Mouse (Mus musculus): ENCODE data around the gene Dnaja2. TPM values are rescaled to one million over a fixed set of nuclear protein-coding genes. Genes with fewer than 3 reads are reported as not detected.

Dnaja2 gene
- polyA plus RNA-seq, 1 experiment, result 32.9 TPM

DNA sequence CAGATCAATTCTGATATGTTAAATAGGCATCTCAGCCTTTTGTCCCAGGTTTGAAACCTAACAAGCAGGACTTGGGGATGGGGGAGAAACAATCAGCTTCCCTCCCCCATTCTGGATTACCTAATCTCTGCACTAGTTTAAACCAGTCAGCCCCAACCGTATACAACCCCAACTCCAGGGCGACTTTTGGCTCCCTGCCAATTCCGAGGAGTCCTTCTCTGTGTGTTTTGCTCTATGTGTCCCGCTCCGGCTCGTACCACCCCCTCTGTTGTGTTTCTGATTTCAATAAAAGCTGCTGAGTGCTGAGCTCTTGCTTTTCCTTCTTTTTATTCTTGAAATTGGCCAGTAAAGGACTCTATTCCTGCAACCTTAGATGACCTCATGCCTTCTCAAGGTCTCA, 40.2 kb upstream of the Dnaja2 start:
- H3K4me3 ChIP-seq (ENCODE audit: insufficient read depth, low read depth, low read length), result no peak overlapping the region
- 21% methylated on average over 6 of the region's 6 CpGs for WGBS
- no peaks in the 10 kb centered on the region for H3K36me3 ChIP-seq (ENCODE audit: control insufficient read depth, insufficient read depth, low read length)
- no peak overlapping the region for H3K27ac ChIP-seq (ENCODE audit: insufficient read depth, low read depth, low read length)
- DNase-seq, result peak; percentile 42
- H3K27me3 ChIP-seq (replicated peaks; ENCODE audit: control insufficient read depth, insufficient read depth, low read length), result no peaks in the 10 kb centered on the region
- TF ChIP-seq POLR2A (IDR thresholded peaks at IDR 0.05; ENCODE audit: low read depth, low read length), result no peak
- TF ChIP-seq CTCF (conservative IDR thresholded peaks at IDR 0.05; ENCODE audit: insufficient read depth, insufficient read length, low read depth, low read length), result no peak
- H3K4me1 ChIP-seq (ENCODE audit: control insufficient read depth, insufficient read depth, low read length), result peaks cover 18% of the 10 kb centered on the region

DNA sequence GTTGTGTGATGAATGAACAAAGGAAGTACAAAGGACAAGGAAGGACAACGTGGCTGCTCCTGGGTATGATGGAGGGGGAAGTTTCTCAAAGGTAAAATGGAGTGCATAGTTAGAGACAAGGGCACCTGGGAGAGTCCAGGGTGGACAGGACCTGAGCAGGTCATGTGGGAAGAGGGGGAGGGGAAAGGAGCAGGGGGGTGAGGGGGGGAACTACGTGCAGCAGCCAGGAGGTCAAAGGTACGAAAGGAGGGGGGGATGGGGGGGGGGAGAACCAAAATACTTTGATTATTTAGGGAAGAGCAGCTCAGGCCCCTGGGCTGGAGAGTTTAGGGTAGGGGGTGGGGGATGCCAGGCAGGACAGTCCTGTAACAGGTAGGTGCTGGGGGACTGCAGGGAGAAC, 39.8 kb upstream of the Dnaja2 start:
- H3K36me3 ChIP-seq (ENCODE audit: control insufficient read depth, insufficient read depth, low read length), result no peaks in the 10 kb centered on the region
- DNase-seq, result no peak
- no peak overlapping the region for H3K27ac ChIP-seq (ENCODE audit: insufficient read depth, low read depth, low read length)
- H3K4me3 ChIP-seq (ENCODE audit: insufficient read depth, low read depth, low read length), result no peak overlapping the region
- peaks cover 18% of the 10 kb centered on the region for H3K4me1 ChIP-seq (ENCODE audit: control insufficient read depth, insufficient read depth, low read length)
- no peak for TF ChIP-seq POLR2A (IDR thresholded peaks at IDR 0.05; ENCODE audit: low read depth, low read length)
- no peak for TF ChIP-seq CTCF (conservative IDR thresholded peaks at IDR 0.05; ENCODE audit: insufficient read depth, insufficient read length, low read depth, low read length)
- 37% methylated on average over 3 of the region's 3 CpGs for WGBS
- no peaks in the 10 kb centered on the region for H3K27me3 ChIP-seq (replicated peaks; ENCODE audit: control insufficient read depth, insufficient read depth, low read length)

DNA sequence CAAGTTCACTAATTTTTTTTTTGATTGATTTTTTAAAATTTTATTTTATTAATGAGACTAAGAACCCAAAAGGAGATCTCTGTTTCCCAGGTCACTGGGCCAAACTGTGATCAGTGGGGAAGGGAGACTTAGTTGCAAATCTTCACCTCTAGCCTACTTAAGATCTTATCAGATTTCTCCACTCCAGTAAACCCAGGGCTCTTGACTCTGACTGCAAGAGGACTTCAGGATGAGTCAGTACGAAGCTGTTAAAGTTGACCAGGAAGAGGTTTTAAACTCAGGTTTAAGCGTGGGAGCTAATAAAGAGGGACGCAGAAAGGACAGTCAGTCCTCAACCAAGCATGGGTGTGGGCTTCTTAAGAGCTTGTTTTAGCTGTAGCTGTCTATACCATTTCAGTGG, 38.2 kb upstream of the Dnaja2 start:
- H3K4me1 ChIP-seq (ENCODE audit: control insufficient read depth, insufficient read depth, low read length), result peaks cover 18% of the 10 kb centered on the region
- no peaks in the 10 kb centered on the region for H3K36me3 ChIP-seq (ENCODE audit: control insufficient read depth, insufficient read depth, low read length)
- DNase-seq, result no peak
- TF ChIP-seq CTCF (conservative IDR thresholded peaks at IDR 0.05; ENCODE audit: insufficient read depth, insufficient read length, low read depth, low read length) (no peak), POLR2A (IDR thresholded peaks at IDR 0.05; ENCODE audit: low read depth, low read length) (no peak)
- H3K27ac ChIP-seq (ENCODE audit: insufficient read depth, low read depth, low read length), result no peak overlapping the region
- WGBS, result 66% methylated on average over 3 of the region's 3 CpGs
- no peaks in the 10 kb centered on the region for H3K27me3 ChIP-seq (replicated peaks; ENCODE audit: control insufficient read depth, insufficient read depth, low read length)
- no peak overlapping the region for H3K4me3 ChIP-seq (ENCODE audit: insufficient read depth, low read depth, low read length)

DNA sequence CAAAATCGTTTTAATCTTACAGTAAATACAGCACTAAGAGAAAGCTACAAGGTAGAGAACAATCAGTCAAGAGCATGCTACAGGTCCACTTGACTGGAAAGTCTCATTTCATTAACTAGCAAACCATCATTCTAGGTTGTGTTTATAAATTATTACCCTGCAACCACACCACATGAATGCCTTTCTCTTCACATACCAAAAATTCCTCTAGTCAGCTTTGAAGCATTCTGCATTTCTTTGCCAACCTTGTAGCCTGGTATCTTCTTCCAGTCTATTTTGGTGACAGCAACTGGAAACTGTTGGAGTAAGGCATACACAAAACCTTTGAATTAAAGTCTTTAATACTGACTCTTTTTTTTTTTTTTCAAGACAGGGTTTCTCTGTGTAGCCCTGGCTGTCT, 36.4 kb upstream of the Dnaja2 start:
- peak; percentile 73 for DNase-seq
- TF ChIP-seq CTCF (conservative IDR thresholded peaks at IDR 0.05; ENCODE audit: insufficient read depth, insufficient read length, low read depth, low read length) (no peak), POLR2A (IDR thresholded peaks at IDR 0.05; ENCODE audit: low read depth, low read length) (no peak)
- Histone ChIP-seq H3K27ac (ENCODE audit: insufficient read depth, low read depth, low read length) (0 out of 2 replicates have a peak overlapping the region, but pooled peaks have one; percentile 44), H3K4me1 (ENCODE audit: control insufficient read depth, insufficient read depth, low read length) (peaks cover 18% of the 10 kb centered on the region), H3K4me3 (ENCODE audit: insufficient read depth, low read depth, low read length) (no peak overlapping the region), H3K27me3 (replicated peaks; ENCODE audit: control insufficient read depth, insufficient read depth, low read length) (no peaks in the 10 kb centered on the region), H3K36me3 (ENCODE audit: control insufficient read depth, insufficient read depth, low read length) (no peaks in the 10 kb centered on the region)
- 43% methylated on average over 1 of the region's 1 CpGs for WGBS

DNA sequence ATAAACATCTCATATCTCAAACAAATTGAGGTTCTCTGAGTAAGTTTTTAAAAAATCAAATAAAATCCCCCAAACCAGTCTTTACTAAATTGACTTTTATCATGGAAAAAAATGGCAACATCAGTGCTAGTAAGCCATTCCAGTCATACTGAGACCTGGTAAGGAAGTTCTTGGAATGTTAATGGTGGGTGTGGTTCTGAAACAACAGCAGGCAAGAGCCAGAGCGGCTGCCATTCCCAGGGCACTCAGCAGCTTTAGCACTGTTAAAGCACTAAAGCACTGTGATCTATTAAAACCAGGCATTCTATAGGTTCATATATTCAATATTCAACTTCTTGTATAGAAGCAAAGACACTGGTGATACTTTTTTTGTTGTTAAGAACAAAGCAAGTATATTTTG, 35.1 kb upstream of the Dnaja2 start:
- Histone ChIP-seq H3K4me1 (ENCODE audit: control insufficient read depth, insufficient read depth, low read length) (peaks cover 14% of the 10 kb centered on the region), H3K4me3 (ENCODE audit: insufficient read depth, low read depth, low read length) (no peak overlapping the region), H3K36me3 (ENCODE audit: control insufficient read depth, insufficient read depth, low read length) (no peaks in the 10 kb centered on the region), H3K27ac (ENCODE audit: insufficient read depth, low read depth, low read length) (no peak overlapping the region), H3K27me3 (replicated peaks; ENCODE audit: control insufficient read depth, insufficient read depth, low read length) (no peaks in the 10 kb centered on the region)
- no peak for TF ChIP-seq CTCF (conservative IDR thresholded peaks at IDR 0.05; ENCODE audit: insufficient read depth, insufficient read length, low read depth, low read length)
- no peak for TF ChIP-seq POLR2A (IDR thresholded peaks at IDR 0.05; ENCODE audit: low read depth, low read length)
- WGBS, result 76% methylated on average over 1 of the region's 1 CpGs
- DNase-seq, result no peak

DNA sequence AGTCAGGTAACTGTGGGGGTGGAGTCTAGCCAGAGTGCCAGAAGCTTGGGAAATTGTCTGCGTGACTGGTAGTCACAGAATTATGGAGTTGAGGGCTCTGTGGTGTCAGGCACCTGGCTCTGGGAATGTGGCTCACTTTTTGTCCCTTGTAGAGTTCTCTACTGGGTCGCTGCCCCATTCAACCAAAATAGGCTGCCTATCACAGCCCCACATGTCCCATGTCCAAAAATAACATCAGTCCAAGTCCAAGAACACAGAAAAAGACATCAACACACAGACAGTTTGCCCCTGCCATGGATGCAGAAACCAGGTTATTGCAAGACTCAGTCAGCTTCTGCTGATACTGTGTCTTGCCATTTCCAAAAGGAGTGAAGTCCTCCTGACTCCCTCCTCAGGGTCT, 33.5 kb upstream of the Dnaja2 start:
- no peak overlapping the region for H3K4me3 ChIP-seq (ENCODE audit: insufficient read depth, low read depth, low read length)
- no peaks in the 10 kb centered on the region for H3K36me3 ChIP-seq (ENCODE audit: control insufficient read depth, insufficient read depth, low read length)
- no peak overlapping the region for H3K27ac ChIP-seq (ENCODE audit: insufficient read depth, low read depth, low read length)
- DNase-seq, result no peak
- no peak for TF ChIP-seq POLR2A (IDR thresholded peaks at IDR 0.05; ENCODE audit: low read depth, low read length)
- H3K4me1 ChIP-seq (ENCODE audit: control insufficient read depth, insufficient read depth, low read length), result peaks cover 8% of the 10 kb centered on the region; the same call in 1 of the 2 replicates
- 84% methylated on average over 2 of the region's 2 CpGs for WGBS
- H3K27me3 ChIP-seq (replicated peaks; ENCODE audit: control insufficient read depth, insufficient read depth, low read length), result no peaks in the 10 kb centered on the region

DNA sequence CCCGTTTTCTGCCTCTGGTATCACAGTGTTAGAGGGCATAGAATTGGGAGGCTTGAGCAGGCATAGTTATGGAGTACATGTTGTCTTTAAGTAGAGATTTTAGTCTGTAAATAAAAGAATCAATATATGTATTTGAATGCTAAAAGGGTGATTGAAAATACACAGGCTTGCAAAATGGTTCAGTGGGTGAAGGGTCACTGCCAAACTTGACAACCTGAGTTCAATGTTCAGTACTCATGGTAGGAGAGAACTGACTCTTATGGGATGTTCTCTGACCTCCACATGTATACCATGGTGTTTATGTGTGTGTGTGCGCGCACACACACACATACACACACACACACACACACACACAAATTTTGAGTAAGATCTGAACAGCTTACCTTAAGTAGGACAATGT, 22.5 kb upstream of the Dnaja2 start:
- WGBS, result 97% methylated on average over 3 of the region's 3 CpGs
- H3K4me1 ChIP-seq (ENCODE audit: control insufficient read depth, insufficient read depth, low read length), result peaks cover 4% of the 10 kb centered on the region; the same call in 1 of the 2 replicates
- no peak for DNase-seq
- no peak overlapping the region for H3K27ac ChIP-seq (ENCODE audit: insufficient read depth, low read depth, low read length)
- no peak overlapping the region for H3K4me3 ChIP-seq (ENCODE audit: insufficient read depth, low read depth, low read length)
- TF ChIP-seq POLR2A (IDR thresholded peaks at IDR 0.05; ENCODE audit: low read depth, low read length) (no peak), CTCF (conservative IDR thresholded peaks at IDR 0.05; ENCODE audit: insufficient read depth, insufficient read length, low read depth, low read length) (no peak)
- H3K36me3 ChIP-seq (ENCODE audit: control insufficient read depth, insufficient read depth, low read length), result no peaks in the 10 kb centered on the region
- H3K27me3 ChIP-seq (replicated peaks; ENCODE audit: control insufficient read depth, insufficient read depth, low read length), result no peaks in the 10 kb centered on the region
